Mouse (Mus musculus) heart, embryonic 13.5 days (tissue): ENCODE measurements around the gene Btbd2. TPM values are rescaled to one million over a fixed set of nuclear protein-coding genes. Genes with fewer than 3 reads are reported as not detected.

ENCODE experiments used
- ATAC-seq: fragments of 200-750 bp; cut with Nextera tagmentation; 2 replicates; pipeline ENCODE4 v1.8.0; 2017; ENCODE audit warnings: moderate TSS enrichment; ENCODE audit not compliant: insufficient number of reproducible peaks, low FRiP score, low TSS enrichment; ENCODE audit errors: extremely low read depth
- H3K27ac ChIP-seq: fragments of 300-500 bp; sonication (generic); replicated peaks from 2 replicates; pipeline ENCODE4 v1.5.1; 2015; ENCODE audit warnings: moderate library complexity, mild to moderate bottlenecking, inconsistent platforms
- H3K27me3 ChIP-seq: fragments of 300-500 bp; sonication (generic); replicated peaks from 2 replicates; pipeline ENCODE4 v1.6.1; 2015; ENCODE audit warnings: mild to moderate bottlenecking, inconsistent platforms
- H3K36me3 ChIP-seq: fragments of 300-500 bp; sonication (generic); 2 replicates; pipeline ENCODE4 v1.6.1; 2015; ENCODE audit warnings: mild to moderate bottlenecking, inconsistent platforms
- H3K4me1 ChIP-seq: fragments of 300-500 bp; sonication (generic); 2 replicates; pipeline ENCODE4 v1.6.1; 2015; ENCODE audit warnings: inconsistent platforms
- H3K4me2 ChIP-seq: fragments of 300-500 bp; sonication (generic); 2 replicates; pipeline ENCODE4 v1.6.1; 2015; ENCODE audit warnings: inconsistent platforms, mild to moderate bottlenecking, moderate library complexity
- H3K4me3 ChIP-seq: fragments of 300-500 bp; sonication (generic); 2 replicates; pipeline ENCODE4 v1.5.1; 2015; ENCODE audit warnings: moderate library complexity, mild to moderate bottlenecking, inconsistent platforms
- H3K9ac ChIP-seq: fragments of 300-500 bp; sonication (generic); 2 replicates; pipeline ENCODE4 v1.6.1; 2015; ENCODE audit warnings: inconsistent platforms, mild to moderate bottlenecking, moderate library complexity
- H3K9me3 ChIP-seq: fragments of 300-500 bp; sonication (generic); 2 replicates; pipeline ENCODE4 v1.6.1; 2016; ENCODE audit warnings: inconsistent platforms
- WGBS: fragments of 180-500 bp; shearing (Covaris S2); methylation state at CpG from one replicate; pipeline ENCODE4 v1.1.7; 2015; ENCODE audit warnings: mixed read lengths; 5-methylcytosine and 5-hydroxymethylcytosine counted together
- polyA plus RNA-seq: library from polyadenylated mRNA; unstranded; fragments of >200 nt; fragmentation: Nextera tagmentation; extraction: Ambion mirVana; gene quantifications from 2 replicates; pipeline ENCODE4 v1.2.1, GENCODE M21; 2015

The Btbd2 gene
- polyA plus RNA-seq, 1 experiment from 2014 or later: 50.9 TPM

GRCm38 (mm10) chr10:80666837-80667412 is 10.1 kb upstream of the Btbd2 start:
- Histone ChIP-seq H3K27me3 (no peaks in the 10 kb centered on the region), H3K36me3 (peaks cover 66% of the 10 kb centered on the region), H3K9ac (0 out of 2 replicates have a peak overlapping the region, but pooled peaks have one; percentile 52), H3K9me3 (no peaks in the 10 kb centered on the region), H3K4me1 (peaks cover 57% of the 10 kb centered on the region), H3K4me3 (no peak overlapping the region), H3K4me2 (no peak overlapping the region), H3K27ac (no peak overlapping the region)
- WGBS: 77% methylated on average over 19 of the region's 19 CpGs
- ATAC-seq: no peak

GRCm38 (mm10) chr10:80665981-80666733 is 9.3 kb upstream of the Btbd2 start:
- Histone ChIP-seq H3K9me3 (no peaks in the 10 kb centered on the region), H3K27ac (peak overlapping the region; percentile 90), H3K4me3 (no peak overlapping the region), H3K36me3 (peaks cover 58% of the 10 kb centered on the region), H3K9ac (peak overlapping the region; percentile 52), H3K27me3 (no peaks in the 10 kb centered on the region), H3K4me1 (peaks cover 49% of the 10 kb centered on the region), H3K4me2 (no peak overlapping the region)
- no peak for ATAC-seq
- 70% methylated on average over 10 of the region's 10 CpGs for WGBS

GRCm38 (mm10) chr10:80665459-80665858 is 8.6 kb upstream of the Btbd2 start:
- H3K4me2 ChIP-seq: peak overlapping the region; percentile 61
- no peaks in the 10 kb centered on the region for H3K27me3 ChIP-seq
- 61% methylated on average over 4 of the region's 4 CpGs for WGBS
- peaks cover 51% of the 10 kb centered on the region for H3K36me3 ChIP-seq
- no peak overlapping the region for H3K4me3 ChIP-seq
- ATAC-seq: no peak
- peak overlapping the region; percentile 56 for H3K9ac ChIP-seq
- H3K27ac ChIP-seq: peak overlapping the region; percentile 90
- no peaks in the 10 kb centered on the region for H3K9me3 ChIP-seq
- H3K4me1 ChIP-seq: peaks cover 46% of the 10 kb centered on the region

GRCm38 (mm10) chr10:80665016-80665380 is 8.1 kb upstream of the Btbd2 start:
- no peaks in the 10 kb centered on the region for H3K9me3 ChIP-seq
- no peaks in the 10 kb centered on the region for H3K27me3 ChIP-seq
- H3K4me1 ChIP-seq: peaks cover 43% of the 10 kb centered on the region
- peak; percentile 17; the same call in 1 of the 2 replicates for ATAC-seq
- peak overlapping the region; percentile 90 for H3K27ac ChIP-seq
- H3K4me3 ChIP-seq: peak overlapping the region; percentile 29
- peak overlapping the region; percentile 61 for H3K4me2 ChIP-seq
- peaks cover 47% of the 10 kb centered on the region for H3K36me3 ChIP-seq
- H3K9ac ChIP-seq: peak overlapping the region; percentile 78
- 7% methylated on average over 10 of the region's 10 CpGs for WGBS

- peak overlapping the region; percentile 90 for H3K27ac ChIP-seq
- peaks cover 43% of the 10 kb centered on the region for H3K4me1 ChIP-seq
Observed at GRCm38 (mm10) chr10:80664197-80665015, 7.5 kb upstream of the Btbd2 start.

GRCm38 (mm10) chr10:80663485-80664196 is 6.8 kb upstream of the Btbd2 start:
- peaks cover 33% of the 10 kb centered on the region for H3K36me3 ChIP-seq
- peaks cover 49% of the 10 kb centered on the region for H3K4me1 ChIP-seq
- no peak overlapping the region for H3K4me3 ChIP-seq
- H3K9me3 ChIP-seq: no peaks in the 10 kb centered on the region
- 18% methylated on average over 5 of the region's 5 CpGs for WGBS
- no peak for ATAC-seq
- no peak overlapping the region for H3K4me2 ChIP-seq
- peak overlapping the region; percentile 42; the same call in 1 of the 2 replicates for H3K9ac ChIP-seq
- no peaks in the 10 kb centered on the region for H3K27me3 ChIP-seq
- peak overlapping the region; percentile 90 for H3K27ac ChIP-seq

More at GRCm38 (mm10) chr10:80664197-80665015, 7.5 kb upstream of the Btbd2 start:
- H3K4me3 ChIP-seq: peak overlapping the region; percentile 29
- ATAC-seq: peak; percentile 28; the same call in 1 of the 2 replicates
- H3K4me2 ChIP-seq: peak overlapping the region; percentile 61
- H3K9me3 ChIP-seq: no peaks in the 10 kb centered on the region
- peak overlapping the region; percentile 78 for H3K9ac ChIP-seq
- H3K27me3 ChIP-seq: no peaks in the 10 kb centered on the region
- H3K36me3 ChIP-seq: peaks cover 41% of the 10 kb centered on the region
- 21% methylated on average over 16 of the region's 16 CpGs for WGBS

GRCm38 (mm10) chr10:80661149-80661548 is 4.3 kb upstream of the Btbd2 start:
- H3K4me3 ChIP-seq: no peak overlapping the region
- 34% methylated on average over 5 of the region's 5 CpGs for WGBS
- peaks cover 8% of the 10 kb centered on the region for H3K36me3 ChIP-seq
- H3K27ac ChIP-seq: no peak overlapping the region
- H3K9me3 ChIP-seq: no peaks in the 10 kb centered on the region
- ATAC-seq: no peak
- no peaks in the 10 kb centered on the region for H3K27me3 ChIP-seq
- H3K4me2 ChIP-seq: no peak overlapping the region
- H3K4me1 ChIP-seq: peaks cover 50% of the 10 kb centered on the region
- no peak overlapping the region for H3K9ac ChIP-seq

GRCm38 (mm10) chr10:80659213-80659612 is 2.3 kb upstream of the Btbd2 start:
- peaks cover 46% of the 10 kb centered on the region for H3K4me1 ChIP-seq
- no peak overlapping the region for H3K27ac ChIP-seq
- H3K27me3 ChIP-seq: no peaks in the 10 kb centered on the region
- peak overlapping the region; percentile 38 for H3K4me3 ChIP-seq
- H3K36me3 ChIP-seq: no peaks in the 10 kb centered on the region
- peak overlapping the region; percentile 65 for H3K9ac ChIP-seq
- peak overlapping the region; percentile 57 for H3K4me2 ChIP-seq
- ATAC-seq: no peak
- 14% methylated on average over 10 of the region's 10 CpGs for WGBS
- no peaks in the 10 kb centered on the region for H3K9me3 ChIP-seq

- no peak overlapping the region for H3K4me2 ChIP-seq
- peaks cover 44% of the 10 kb centered on the region for H3K4me1 ChIP-seq
- no peaks in the 10 kb centered on the region for H3K9me3 ChIP-seq
- no peak for ATAC-seq
- H3K27me3 ChIP-seq: no peaks in the 10 kb centered on the region
- 61% methylated on average over 4 of the region's 4 CpGs for WGBS
- no peak overlapping the region for H3K4me3 ChIP-seq
- no peak overlapping the region for H3K27ac ChIP-seq
- H3K36me3 ChIP-seq: no peaks in the 10 kb centered on the region
- no peak overlapping the region for H3K9ac ChIP-seq
Observed at GRCm38 (mm10) chr10:80658841-80659202, 2.0 kb upstream of the Btbd2 start.

- H3K27ac ChIP-seq: no peak overlapping the region
- H3K36me3 ChIP-seq: no peaks in the 10 kb centered on the region
- no peak overlapping the region for H3K4me3 ChIP-seq
- no peaks in the 10 kb centered on the region for H3K9me3 ChIP-seq
- peaks cover 44% of the 10 kb centered on the region for H3K4me1 ChIP-seq
- ATAC-seq: no peak
- H3K27me3 ChIP-seq: no peaks in the 10 kb centered on the region
- no peak overlapping the region for H3K9ac ChIP-seq
- no peak overlapping the region for H3K4me2 ChIP-seq
- WGBS: 87% methylated on average over 14 of the region's 14 CpGs
Observed at GRCm38 (mm10) chr10:80658194-80658840, 1.4 kb upstream of the Btbd2 start.
